Mouse (Mus musculus) brain, embryonic 14.5 days (tissue): ENCODE measurements around the gene Hist1h2ah. TPM values are rescaled to one million over a fixed set of nuclear protein-coding genes. Genes with fewer than 3 reads are reported as not detected.

Source experiments
- DNase-seq: peaks from one replicate; pipeline ENCODE4 v3.0.0-alpha.2; 2011; ENCODE audit warnings: low read depth
- CTCF ChIP-seq: fragments of 200-500 bp; IDR thresholded peaks from 2 replicates; pipeline ENCODE4 v1.5.1; 2012; ENCODE audit warnings: inconsistent platforms, mild to moderate bottlenecking, moderate library complexity, borderline replicate concordance; ENCODE audit not compliant: insufficient read depth, insufficient read length; ENCODE audit errors: extremely low read depth
- POLR2A ChIP-seq: fragments of 200-500 bp; IDR thresholded peaks from 2 replicates; pipeline ENCODE4 v1.6.1; 2012; ENCODE audit warnings: mild to moderate bottlenecking, inconsistent platforms, borderline replicate concordance; ENCODE audit not compliant: poor library complexity, insufficient read depth, insufficient read length, severe bottlenecking; ENCODE audit errors: extremely low read depth
- polyA plus RNA-seq: library from polyadenylated mRNA; depleted of rRNA; stranded (reverse); fragments of >200 nt; gene quantifications from 2 replicates; pipeline ENCODE4 v1.2.3, GENCODE M21; 2012

Hist1h2ah gene
- polyA plus RNA-seq, 1 experiment: 13.4 TPM

- DNase-seq: peak; percentile 89
- TF ChIP-seq POLR2A (no peak), CTCF (0 out of 2 replicates have a peak, but pooled peaks have one; percentile 12)
These were observed 8.4 kb upstream of the Hist1h2ah start for GRCm38 (mm10) chr13:22043503-22044431.

GRCm38 (mm10) chr13:22042568-22043502 lies 7.5 kb upstream of the Hist1h2ah start, which contains the start of the genes Hist1h2ag and Hist1h2bj:
TSS of gene Hist1h2ag (minus strand) at chr13:22042944.
TSS of gene Hist1h2bj (plus strand) at chr13:22043214.
- peak; percentile 100 for DNase-seq
- peak; percentile 43; the same call in 1 of the 2 replicates for TF ChIP-seq POLR2A

GRCm38 (mm10) chr13:22041651-22042567 lies 6.5 kb upstream of the Hist1h2ah start:
- TF ChIP-seq POLR2A (no peak), CTCF (no peak)
- peak; percentile 67 for DNase-seq

GRCm38 (mm10) chr13:22041142-22041536 lies 5.8 kb upstream of the Hist1h2ah start, which contains the start of gene Hist1h4i:
TSS of gene Hist1h4i (minus strand) at chr13:22041362.
- TF ChIP-seq POLR2A: peak; percentile 40; the same call in 1 of the 2 replicates
- DNase-seq: peak; percentile 98

- TF ChIP-seq POLR2A (no peak), CTCF (no peak)
- DNase-seq: peak; percentile 58
These were observed 5.2 kb upstream of the Hist1h2ah start for GRCm38 (mm10) chr13:22040464-22041141.

- TF ChIP-seq POLR2A (no peak), CTCF (no peak)
- DNase-seq: no peak
These were observed 4.6 kb upstream of the Hist1h2ah start for GRCm38 (mm10) chr13:22039951-22040463.

- no peak for TF ChIP-seq CTCF
- TF ChIP-seq POLR2A: no peak
- no peak for DNase-seq
These were observed 4.0 kb upstream of the Hist1h2ah start for GRCm38 (mm10) chr13:22039364-22039763.

- DNase-seq: no peak
- TF ChIP-seq POLR2A (no peak), CTCF (no peak)
These were observed 2.0 kb upstream of the Hist1h2ah start for GRCm38 (mm10) chr13:22037415-22037814.

GRCm38 (mm10) chr13:22036986-22037385 lies 1.6 kb upstream of the Hist1h2ah start:
- DNase-seq: no peak
- no peak for TF ChIP-seq POLR2A
